Mouse (Mus musculus): ENCODE measurements around the gene Xylt1. TPM values are rescaled to one million over a fixed set of nuclear protein-coding genes. Genes with fewer than 3 reads are reported as not detected.

The Xylt1 gene
- polyA plus RNA-seq, 1 experiment, result 8.3 TPM

- DNase-seq, result no peak
- Histone ChIP-seq H3K4me1 (ENCODE audit: control insufficient read depth, insufficient read depth, low read length) (peaks cover 4% of the 10 kb centered on the region; the same call in 1 of the 2 replicates), H3K27me3 (ENCODE audit: control insufficient read depth, insufficient read depth, low read length) (no peaks in the 10 kb centered on the region), H3K27ac (ENCODE audit: insufficient read depth, low read length) (no peak overlapping the region), H3K4me3 (replicated peaks; ENCODE audit: insufficient read depth, low read depth, low read length) (no peak overlapping the region)
- no peak for TF ChIP-seq POLR2A (IDR thresholded peaks at IDR 0.05; ENCODE audit: borderline replicate concordance, insufficient read depth, low read length)
- TF ChIP-seq CTCF (IDR thresholded peaks at IDR 0.05; ENCODE audit: borderline replicate concordance, insufficient read depth, low read depth, low read length), result no peak
- 34% methylated on average over 5 of the region's 5 CpGs for WGBS
These were observed 38.3 kb downstream of the Xylt1 start for GRCm38 (mm10) chr7:117419041-117419440.

GRCm38 (mm10) chr7:117419846-117420245, 39.1 kb downstream of the Xylt1 start:
- Histone ChIP-seq H3K4me3 (replicated peaks; ENCODE audit: insufficient read depth, low read depth, low read length) (no peak overlapping the region), H3K27me3 (ENCODE audit: control insufficient read depth, insufficient read depth, low read length) (no peaks in the 10 kb centered on the region), H3K4me1 (ENCODE audit: control insufficient read depth, insufficient read depth, low read length) (peaks cover 4% of the 10 kb centered on the region; the same call in 1 of the 2 replicates), H3K27ac (ENCODE audit: insufficient read depth, low read length) (no peak overlapping the region)
- DNase-seq, result no peak
- WGBS, result 97% methylated on average over 2 of the region's 2 CpGs
- TF ChIP-seq CTCF (IDR thresholded peaks at IDR 0.05; ENCODE audit: borderline replicate concordance, insufficient read depth, low read depth, low read length) (no peak), POLR2A (IDR thresholded peaks at IDR 0.05; ENCODE audit: borderline replicate concordance, insufficient read depth, low read length) (no peak)

- H3K27me3 ChIP-seq (ENCODE audit: control insufficient read depth, insufficient read depth, low read length), result no peaks in the 10 kb centered on the region
- TF ChIP-seq CTCF (IDR thresholded peaks at IDR 0.05; ENCODE audit: borderline replicate concordance, insufficient read depth, low read depth, low read length), result no peak
- no peak for TF ChIP-seq POLR2A (IDR thresholded peaks at IDR 0.05; ENCODE audit: borderline replicate concordance, insufficient read depth, low read length)
- peaks cover 4% of the 10 kb centered on the region; the same call in 1 of the 2 replicates for H3K4me1 ChIP-seq (ENCODE audit: control insufficient read depth, insufficient read depth, low read length)
- H3K4me3 ChIP-seq (replicated peaks; ENCODE audit: insufficient read depth, low read depth, low read length), result no peak overlapping the region
- no peak overlapping the region for H3K27ac ChIP-seq (ENCODE audit: insufficient read depth, low read length)
- DNase-seq, result no peak
These were observed 39.5 kb downstream of the Xylt1 start for GRCm38 (mm10) chr7:117420301-117420700.

GRCm38 (mm10) chr7:117420836-117421566, 40.2 kb downstream of the Xylt1 start:
- Histone ChIP-seq H3K27ac (ENCODE audit: insufficient read depth, low read length) (no peak overlapping the region), H3K4me1 (ENCODE audit: control insufficient read depth, insufficient read depth, low read length) (peaks cover 4% of the 10 kb centered on the region; the same call in 1 of the 2 replicates), H3K27me3 (ENCODE audit: control insufficient read depth, insufficient read depth, low read length) (no peaks in the 10 kb centered on the region), H3K4me3 (replicated peaks; ENCODE audit: insufficient read depth, low read depth, low read length) (no peak overlapping the region)
- TF ChIP-seq POLR2A (IDR thresholded peaks at IDR 0.05; ENCODE audit: borderline replicate concordance, insufficient read depth, low read length) (no peak), CTCF (IDR thresholded peaks at IDR 0.05; ENCODE audit: borderline replicate concordance, insufficient read depth, low read depth, low read length) (no peak)
- no peak for DNase-seq
- 24% methylated on average over 11 of the region's 11 CpGs for WGBS

- WGBS, result 90% methylated on average over 4 of the region's 4 CpGs
- TF ChIP-seq POLR2A (IDR thresholded peaks at IDR 0.05; ENCODE audit: borderline replicate concordance, insufficient read depth, low read length) (no peak), CTCF (IDR thresholded peaks at IDR 0.05; ENCODE audit: borderline replicate concordance, insufficient read depth, low read depth, low read length) (no peak)
- Histone ChIP-seq H3K4me1 (ENCODE audit: control insufficient read depth, insufficient read depth, low read length) (peaks cover 4% of the 10 kb centered on the region; the same call in 1 of the 2 replicates), H3K27me3 (ENCODE audit: control insufficient read depth, insufficient read depth, low read length) (no peaks in the 10 kb centered on the region), H3K27ac (ENCODE audit: insufficient read depth, low read length) (no peak overlapping the region), H3K4me3 (replicated peaks; ENCODE audit: insufficient read depth, low read depth, low read length) (no peak overlapping the region)
- no peak for DNase-seq
These were observed 44.1 kb downstream of the Xylt1 start for GRCm38 (mm10) chr7:117424841-117425240.

- 88% methylated on average over 4 of the region's 4 CpGs for WGBS
- Histone ChIP-seq H3K4me3 (replicated peaks; ENCODE audit: insufficient read depth, low read depth, low read length) (no peak overlapping the region), H3K27me3 (ENCODE audit: control insufficient read depth, insufficient read depth, low read length) (no peaks in the 10 kb centered on the region), H3K4me1 (ENCODE audit: control insufficient read depth, insufficient read depth, low read length) (no peaks in the 10 kb centered on the region; the same call in 1 of the 2 replicates), H3K27ac (ENCODE audit: insufficient read depth, low read length) (no peak overlapping the region)
- no peak for TF ChIP-seq POLR2A (IDR thresholded peaks at IDR 0.05; ENCODE audit: borderline replicate concordance, insufficient read depth, low read length)
- no peak for DNase-seq
These were observed 45.6 kb downstream of the Xylt1 start for GRCm38 (mm10) chr7:117426366-117426765.

- DNase-seq, result no peak
- 64% methylated on average over 8 of the region's 8 CpGs for WGBS
- H3K4me1 ChIP-seq (ENCODE audit: control insufficient read depth, insufficient read depth, low read length), result no peaks in the 10 kb centered on the region; the same call in 1 of the 2 replicates
- TF ChIP-seq POLR2A (IDR thresholded peaks at IDR 0.05; ENCODE audit: borderline replicate concordance, insufficient read depth, low read length), result no peak
- no peak for TF ChIP-seq CTCF (IDR thresholded peaks at IDR 0.05; ENCODE audit: borderline replicate concordance, insufficient read depth, low read depth, low read length)
- H3K4me3 ChIP-seq (replicated peaks; ENCODE audit: insufficient read depth, low read depth, low read length), result no peak overlapping the region
- H3K27ac ChIP-seq (ENCODE audit: insufficient read depth, low read length), result no peak overlapping the region
- H3K27me3 ChIP-seq (ENCODE audit: control insufficient read depth, insufficient read depth, low read length), result no peaks in the 10 kb centered on the region; the same call in 1 of the 2 replicates
These were observed 48.0 kb downstream of the Xylt1 start for GRCm38 (mm10) chr7:117428690-117429224.

GRCm38 (mm10) chr7:117429483-117429882, 48.7 kb downstream of the Xylt1 start:
- TF ChIP-seq CTCF (IDR thresholded peaks at IDR 0.05; ENCODE audit: borderline replicate concordance, insufficient read depth, low read depth, low read length) (no peak), POLR2A (IDR thresholded peaks at IDR 0.05; ENCODE audit: borderline replicate concordance, insufficient read depth, low read length) (no peak)
- H3K27ac ChIP-seq (ENCODE audit: insufficient read depth, low read length), result no peak overlapping the region
- H3K4me3 ChIP-seq (replicated peaks; ENCODE audit: insufficient read depth, low read depth, low read length), result no peak overlapping the region
- 93% methylated on average over 5 of the region's 5 CpGs for WGBS
- H3K4me1 ChIP-seq (ENCODE audit: control insufficient read depth, insufficient read depth, low read length), result no peaks in the 10 kb centered on the region; the same call in 1 of the 2 replicates
- no peak for DNase-seq
- H3K27me3 ChIP-seq (ENCODE audit: control insufficient read depth, insufficient read depth, low read length), result no peaks in the 10 kb centered on the region; the same call in 1 of the 2 replicates
